Mouse (Mus musculus): ENCODE results near the gene Ryr2. TPM values are rescaled to one million over a fixed set of nuclear protein-coding genes. Genes with fewer than 3 reads are reported as not detected.

Gene Ryr2
- total RNA-seq, 1 experiment from 2014 or later = not detected

DNA sequence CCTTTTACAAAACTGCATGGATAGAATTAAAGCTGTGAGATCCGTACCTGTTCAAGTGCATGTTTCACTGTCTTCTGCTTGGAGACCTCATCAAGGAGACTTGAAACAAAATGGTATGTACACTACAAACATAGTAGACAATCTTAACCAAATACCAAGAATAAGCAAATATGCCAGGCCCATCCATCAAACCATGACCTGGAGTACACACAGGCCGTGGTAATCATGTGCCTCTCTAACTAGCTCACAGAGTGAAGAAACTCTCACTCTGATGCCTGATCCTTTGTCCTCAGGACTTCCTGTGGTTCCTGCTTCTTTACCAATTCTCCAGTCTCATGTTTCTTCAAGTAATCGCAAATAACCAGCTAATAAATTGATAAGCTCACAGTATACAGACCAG is 570.9 kb downstream of the Ryr2 start:
- no peak for ATAC-seq (replicated peaks; ENCODE audit: insufficient number of reproducible peaks, low FRiP score, low TSS enrichment, poor library complexity, severe bottlenecking)

DNA sequence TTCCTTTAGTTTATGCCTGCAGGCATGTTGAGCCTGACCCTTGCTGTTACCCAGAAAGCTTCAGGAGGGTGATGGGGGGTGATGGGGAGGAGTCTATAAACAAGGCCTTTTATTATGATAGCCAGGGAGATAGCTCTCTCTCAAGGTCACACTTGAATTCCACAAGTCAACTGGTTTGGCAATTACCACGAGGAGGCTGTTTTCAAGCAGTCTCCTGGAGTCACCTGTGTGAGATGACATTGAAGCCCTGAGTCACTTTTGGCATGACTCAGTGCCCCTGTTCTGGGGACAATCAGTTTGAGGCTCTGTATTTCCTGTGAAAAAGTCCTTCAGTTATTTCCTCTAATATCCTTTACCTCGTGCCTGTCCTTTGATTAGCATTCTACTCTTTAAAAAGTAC is 573.5 kb downstream of the Ryr2 start:
- no peak for ATAC-seq (replicated peaks; ENCODE audit: insufficient number of reproducible peaks, low FRiP score, low TSS enrichment, poor library complexity, severe bottlenecking)

DNA sequence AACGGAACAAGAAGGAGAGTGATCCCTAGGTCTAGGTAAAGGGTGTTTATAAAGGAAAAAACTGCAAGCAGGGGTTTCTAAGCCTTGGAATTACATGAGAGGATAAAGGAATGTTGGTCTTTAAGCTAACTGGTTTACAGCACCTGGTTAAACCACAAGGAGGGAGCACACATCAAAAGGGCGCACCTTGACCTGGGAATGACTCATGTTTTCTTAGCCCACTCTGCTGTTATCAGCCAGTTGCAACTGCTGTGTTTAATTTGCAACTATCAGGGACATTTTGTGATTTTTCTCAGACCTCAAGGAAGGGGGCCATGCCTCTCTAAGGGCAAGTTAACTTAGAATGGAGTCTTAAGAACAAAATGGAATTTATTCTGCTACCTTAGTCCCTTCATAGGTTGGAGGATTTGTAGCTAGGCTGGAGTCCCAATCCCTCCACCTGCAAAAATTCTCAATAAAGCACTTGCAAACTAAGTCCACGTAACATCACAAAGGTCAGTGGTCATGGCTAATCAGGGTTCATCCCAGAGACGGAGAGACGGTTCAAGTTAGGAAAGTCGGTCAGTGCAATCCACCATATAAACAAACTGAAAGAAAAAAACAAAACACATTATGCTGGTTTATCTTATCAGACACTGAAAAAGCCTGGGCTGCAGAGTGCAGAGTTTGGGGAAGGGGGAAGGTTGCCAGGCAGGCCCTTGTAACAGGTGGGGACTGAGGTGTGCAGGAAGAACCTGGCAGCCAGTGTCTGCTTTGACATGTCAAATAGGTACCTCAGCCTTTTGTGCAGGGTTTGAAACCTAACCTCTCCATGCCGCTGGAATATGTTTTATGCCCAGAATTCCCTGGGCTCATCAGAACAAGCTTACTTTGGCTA is 574.5 kb downstream of the Ryr2 start:
- no peak for ATAC-seq (replicated peaks; ENCODE audit: insufficient number of reproducible peaks, low FRiP score, low TSS enrichment, poor library complexity, severe bottlenecking)

DNA sequence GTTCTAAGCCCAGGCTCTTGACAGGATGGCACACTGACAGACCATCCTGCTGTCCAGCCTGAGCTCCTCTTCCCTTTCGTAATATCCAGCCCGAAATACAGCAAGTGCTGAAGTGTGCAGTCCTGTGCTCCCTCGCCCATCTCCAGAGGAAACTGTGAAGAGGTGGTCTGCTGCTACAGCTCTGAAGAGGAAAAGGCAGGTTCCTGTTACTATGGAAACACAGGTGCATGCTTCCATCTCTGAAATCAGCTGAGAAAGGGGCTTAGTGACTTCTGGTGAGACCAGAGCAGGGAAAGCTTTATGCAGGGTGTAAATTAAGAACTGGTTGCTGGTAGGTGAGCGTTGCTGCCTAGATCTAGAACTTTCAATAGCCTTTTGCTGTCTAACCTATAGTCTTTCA is 583.1 kb downstream of the Ryr2 start:
- no peak for ATAC-seq (replicated peaks; ENCODE audit: insufficient number of reproducible peaks, low FRiP score, low TSS enrichment, poor library complexity, severe bottlenecking)

DNA sequence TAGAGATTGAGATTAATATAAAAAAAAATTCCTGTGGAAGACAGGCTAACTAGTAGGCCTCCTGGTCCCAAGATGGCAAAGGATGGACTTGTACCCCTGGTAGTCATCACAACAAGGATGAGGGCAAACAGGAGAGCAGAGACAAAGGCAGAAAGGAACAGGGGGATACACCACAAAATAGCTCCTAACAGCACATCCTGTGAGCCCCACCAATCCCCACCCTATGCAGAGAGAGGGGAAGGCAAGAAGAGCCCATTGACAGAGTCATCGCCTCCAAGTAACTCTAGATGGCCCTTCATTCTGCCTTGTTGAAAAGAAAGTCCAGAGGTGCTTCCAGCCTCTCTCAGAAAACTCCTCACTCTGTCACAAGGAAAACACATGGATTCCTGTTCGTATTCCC is 586.0 kb downstream of the Ryr2 start:
- no peak for ATAC-seq (replicated peaks; ENCODE audit: insufficient number of reproducible peaks, low FRiP score, low TSS enrichment, poor library complexity, severe bottlenecking)

DNA sequence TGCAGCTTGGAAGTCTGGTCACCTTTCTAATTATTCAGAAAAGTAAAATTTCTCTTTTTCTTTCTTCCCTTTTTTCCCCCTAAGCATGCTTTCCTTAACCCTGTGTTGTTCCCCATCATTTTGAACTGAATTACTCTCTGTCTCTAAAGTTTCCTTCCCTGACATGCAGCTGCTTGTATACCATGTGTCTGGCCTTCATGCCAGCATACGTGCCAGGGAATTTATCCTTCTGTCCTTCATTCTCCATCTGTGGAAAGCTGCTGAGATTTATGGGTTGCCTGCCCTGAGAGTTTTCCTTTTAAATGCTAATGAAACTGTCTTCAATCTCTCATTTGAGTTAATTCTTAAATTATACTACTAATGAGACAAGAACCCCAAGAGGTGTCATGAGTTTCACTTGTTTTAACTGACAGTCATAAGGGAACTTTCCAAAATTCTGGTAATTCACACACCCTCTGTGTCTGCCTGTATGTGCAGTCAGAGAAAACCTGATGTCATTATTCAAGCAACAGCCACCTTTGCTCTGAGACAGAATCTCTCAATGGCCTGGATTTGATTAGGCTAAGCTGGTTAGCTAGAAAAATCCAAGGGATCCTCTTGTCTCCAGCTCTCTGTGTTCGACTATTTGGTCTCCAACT is 595.1 kb downstream of the Ryr2 start:
- no peak for ATAC-seq (replicated peaks; ENCODE audit: insufficient number of reproducible peaks, low FRiP score, low TSS enrichment, poor library complexity, severe bottlenecking)

Other genes starting within 250 kb of the Ryr2 start
- 16.8 to 29.9 TPM (median 18.6 TPM) in 3 replicates for gene Mtr, start 151.2 kb upstream of the Ryr2 start, total RNA-seq (2017)
- gene Actn2, start 233.8 kb upstream of the Ryr2 start, total RNA-seq (2017) = 0.19 TPM in 1 of 3 replicates, not detected in the others